Mouse (Mus musculus) monocyte, adult 5-6 weeks (primary cell): Measurements from ENCODE around the gene Chrna4. TPM values are rescaled to one million over a fixed set of nuclear protein-coding genes. Genes with fewer than 3 reads are reported as not detected.

Experiments
- ATAC-seq: fragments of 153-309, 156-312 bp; replicated peaks from 2 replicates; pipeline ENCODE4 v1.8.0; 2017; ENCODE audit warnings: mild to moderate bottlenecking; ENCODE audit not compliant: low TSS enrichment, insufficient number of reproducible peaks, severe bottlenecking, poor library complexity, low FRiP score
- total RNA-seq: library from RNA; stranded (forward); fragments of 200-1000, 200-491, 200-594 nt; gene quantifications from 3 replicates; pipeline ENCODE4 v1.2.3, GENCODE M21; 2017

The Chrna4 gene
- total RNA-seq, 1 experiment from 2014 or later = not detected

DNA sequence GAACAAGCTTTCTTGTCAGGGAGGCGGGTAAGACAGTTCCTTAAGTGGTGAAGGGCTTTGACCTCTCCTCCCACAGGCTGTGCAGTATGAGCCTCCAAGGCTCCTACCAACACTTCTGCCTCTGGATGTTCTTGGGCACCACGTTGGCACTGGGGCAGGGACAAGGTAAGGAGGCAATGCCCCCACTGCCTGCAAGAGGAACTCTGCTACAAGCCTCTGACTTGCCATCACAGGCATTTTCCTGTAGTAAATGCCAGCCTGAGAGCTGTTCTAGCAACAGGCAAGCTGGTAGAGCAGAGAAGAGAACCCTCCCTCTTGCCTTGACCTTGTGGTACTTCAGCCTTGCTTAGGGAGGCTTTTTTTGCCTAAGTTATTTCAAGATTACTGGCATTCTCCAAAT, 56.9 kb downstream of the Chrna4 start, which contains the start of gene Col20a1:
Gene Col20a1 (plus strand): TSS at position 87 of the 400 bp plus-strand sequence.
- ATAC-seq = no peak

DNA sequence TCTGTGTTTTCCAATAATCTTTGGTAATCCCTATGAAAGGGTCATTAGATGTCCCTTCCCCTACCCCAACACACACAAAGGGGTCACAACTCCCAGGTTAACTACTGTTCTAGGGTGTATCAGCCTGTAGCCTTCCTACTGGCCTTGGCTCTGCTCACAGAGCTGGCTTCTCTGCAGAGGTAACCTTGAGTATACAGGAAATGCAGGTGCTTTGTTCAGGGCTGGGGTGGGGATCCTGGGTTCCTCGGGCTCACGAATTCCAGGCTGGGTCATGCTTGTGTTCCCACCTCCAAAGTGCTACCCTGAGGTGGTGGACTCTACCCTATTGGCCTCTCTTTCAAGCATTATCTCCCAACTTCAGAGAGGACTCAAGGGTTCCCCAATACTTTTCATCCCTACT, 57.7 kb downstream of the Chrna4 start:
- no peak for ATAC-seq

DNA sequence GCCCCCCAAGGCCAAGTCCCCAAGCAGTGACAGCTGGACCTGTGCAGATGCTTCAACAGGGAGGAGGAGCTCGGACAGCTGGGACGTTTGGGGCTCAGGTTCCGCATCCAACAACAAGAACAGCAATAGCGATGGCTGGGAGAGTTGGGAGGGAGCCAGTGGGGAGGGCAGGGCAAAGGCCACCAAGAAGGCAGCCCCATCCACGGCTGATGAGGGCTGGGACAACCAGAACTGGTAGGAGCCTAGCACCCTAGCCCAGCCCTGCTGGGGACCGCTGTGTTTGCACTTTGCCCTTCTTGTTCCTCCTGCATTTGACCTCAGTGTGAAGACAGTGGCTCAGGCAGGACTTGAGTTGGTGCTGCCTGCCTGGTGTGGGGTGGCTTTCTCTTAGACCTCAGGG, 62.2 kb downstream of the Chrna4 start:
- ATAC-seq = no peak

Other genes with a start within 250 kb of the Chrna4 start
- 26.0 to 48.0 TPM (median 33.6 TPM) in 3 replicates for gene Ythdf1, start 122.6 kb downstream of the Chrna4 start, total RNA-seq
- gene Birc7, start 114.5 kb downstream of the Chrna4 start, total RNA-seq = not detected in 3 replicates
- gene Nkain4, start 88.8 kb downstream of the Chrna4 start, total RNA-seq = not detected in 3 replicates
- gene Arfgap1, start 76.3 kb downstream of the Chrna4 start, total RNA-seq = 57.8 to 60.2 TPM (median 58.8 TPM) in 3 replicates
- 0.68 to 1.5 TPM (median 1.1 TPM) in 3 replicates for gene Col20a1, start 57.0 kb downstream of the Chrna4 start, total RNA-seq
- not detected in 3 replicates for gene Kcnq2, start 91.8 kb upstream of the Chrna4 start, total RNA-seq
- gene Eef1a2, start 113.5 kb upstream of the Chrna4 start, total RNA-seq = not detected in 3 replicates
- 68.9 to 87.3 TPM (median 84.2 TPM) in 3 replicates for gene Ppdpf, start 143.7 kb upstream of the Chrna4 start, total RNA-seq
- 0.53 to 3.0 TPM (median 1.8 TPM) in 3 replicates for gene Ptk6, start 159.2 kb upstream of the Chrna4 start, total RNA-seq
- gene Srms, start 169.6 kb upstream of the Chrna4 start, total RNA-seq = 0.95 to 1.3 TPM in 2 of 3 replicates, not detected in the other
- gene Fndc11, start 176.5 kb upstream of the Chrna4 start, total RNA-seq = 0.39 TPM in 1 of 3 replicates, not detected in the others
- 29.5 to 66.9 TPM (median 36.7 TPM) in 3 replicates for gene Helz2, start 198.5 kb upstream of the Chrna4 start, total RNA-seq
- 25.1 to 36.4 TPM (median 35.7 TPM) in 3 replicates for gene Gmeb2, start 244.5 kb upstream of the Chrna4 start, total RNA-seq